Mouse (Mus musculus) G1E (cell line): ENCODE results near the gene Endou.

ENCODE experiments used
- CTCF ChIP-seq: IDR thresholded peaks from 2 replicates; pipeline ENCODE4 v1.5.1; 2012; ENCODE audit warnings: low read depth, low read length, inconsistent platforms, mixed read lengths
- GATA1 ChIP-seq: IDR thresholded peaks from 2 replicates; pipeline ENCODE4 v1.6.1; 2012; ENCODE audit warnings: borderline replicate concordance, low read length, inconsistent platforms, mixed read lengths

GRCm38 (mm10) chr15:97766594-97767279, 35.6 kb upstream of the Endou start:
- TF ChIP-seq CTCF (no peak), GATA1 (no peak)
